Mouse (Mus musculus): ENCODE results near the gene Tnpo2. TPM values are rescaled to one million over a fixed set of nuclear protein-coding genes. Genes with fewer than 3 reads are reported as not detected.

The Tnpo2 gene
- polyA plus RNA-seq, 1 experiment from 2014 or later: 14.1 TPM

- H3K27ac ChIP-seq: peak overlapping the region; percentile 78
- H3K36me3 ChIP-seq (ENCODE audit: inconsistent target): peaks cover 29% of the 10 kb centered on the region
- H3K4me3 ChIP-seq (ENCODE audit: inconsistent target): peak overlapping the region; percentile 71
- H3K79me2 ChIP-seq (ENCODE audit: inconsistent target): peaks cover 68% of the 10 kb centered on the region
- 1% methylated on average over 15 of the region's 15 CpGs for WGBS (ENCODE audit: missing documents)
Measured at GRCm38 (mm10) chr8:85035728-85036310, 896 bp upstream of the Tnpo2 start.

- WGBS (ENCODE audit: missing documents): 2% methylated on average over 9 of the region's 9 CpGs
- peak overlapping the region; percentile 78 for H3K27ac ChIP-seq
- H3K4me3 ChIP-seq (ENCODE audit: inconsistent target): peak overlapping the region; percentile 71
- H3K36me3 ChIP-seq (ENCODE audit: inconsistent target): peaks cover 31% of the 10 kb centered on the region
- peaks cover 68% of the 10 kb centered on the region for H3K79me2 ChIP-seq (ENCODE audit: inconsistent target)
Measured at GRCm38 (mm10) chr8:85036381-85036717, 366 bp upstream of the Tnpo2 start.

- Histone ChIP-seq H3K27ac (peak overlapping the region; percentile 83), H3K36me3 (ENCODE audit: inconsistent target) (peaks cover 23% of the 10 kb centered on the region), H3K79me2 (ENCODE audit: inconsistent target) (peaks cover 68% of the 10 kb centered on the region), H3K4me3 (ENCODE audit: inconsistent target) (peak overlapping the region; percentile 90)
- 0% methylated on average over 7 of the region's 14 CpGs for WGBS (ENCODE audit: missing documents)
Measured at GRCm38 (mm10) chr8:85037366-85037680, 608 bp downstream of the Tnpo2 start.

GRCm38 (mm10) chr8:85037681-85038531, 1.2 kb downstream of the Tnpo2 start:
- Histone ChIP-seq H3K4me3 (ENCODE audit: inconsistent target) (peak overlapping the region; percentile 90), H3K27ac (peak overlapping the region; percentile 83), H3K36me3 (ENCODE audit: inconsistent target) (peaks cover 17% of the 10 kb centered on the region), H3K79me2 (ENCODE audit: inconsistent target) (peaks cover 68% of the 10 kb centered on the region)
- under 1% methylated on average over 56 of the region's 57 CpGs for WGBS (ENCODE audit: missing documents)

GRCm38 (mm10) chr8:85043619-85044018, 6.9 kb downstream of the Tnpo2 start:
- H3K4me3 ChIP-seq (ENCODE audit: inconsistent target): no peak overlapping the region
- no peak overlapping the region for H3K27ac ChIP-seq
- peaks cover 70% of the 10 kb centered on the region for H3K36me3 ChIP-seq (ENCODE audit: inconsistent target)
- 100% methylated on average over 6 of the region's 6 CpGs for WGBS (ENCODE audit: missing documents)
- peaks cover 88% of the 10 kb centered on the region for H3K79me2 ChIP-seq (ENCODE audit: inconsistent target)

- H3K27ac ChIP-seq: no peak overlapping the region
- WGBS (ENCODE audit: missing documents): 80% methylated on average over 7 of the region's 7 CpGs
- peaks cover 31% of the 10 kb centered on the region for H3K36me3 ChIP-seq (ENCODE audit: inconsistent target)
- no peaks in the 10 kb centered on the region for H3K79me2 ChIP-seq (ENCODE audit: inconsistent target)
- H3K4me3 ChIP-seq (ENCODE audit: inconsistent target): no peak overlapping the region
Measured at GRCm38 (mm10) chr8:85057367-85057766, 20.7 kb downstream of the Tnpo2 start.

GRCm38 (mm10) chr8:85059879-85060616, 23.3 kb downstream of the Tnpo2 start, which contains the start of gene Fbxw9:
Fbxw9 (plus strand) TSS chr8:85060055.
- no peak within 1 kb of the TSS for H3K27ac ChIP-seq

GRCm38 (mm10) chr8:85062603-85063002, 25.9 kb downstream of the Tnpo2 start:
- Histone ChIP-seq H3K79me2 (ENCODE audit: inconsistent target) (no peaks in the 10 kb centered on the region), H3K27ac (no peak overlapping the region), H3K36me3 (ENCODE audit: inconsistent target) (no peaks in the 10 kb centered on the region; the same call in 1 of the 2 replicates), H3K4me3 (ENCODE audit: inconsistent target) (no peak overlapping the region)
- 100% methylated on average over 1 of the region's 4 CpGs for WGBS (ENCODE audit: missing documents)

More at GRCm38 (mm10) chr8:85059879-85060616, 23.3 kb downstream of the Tnpo2 start, which contains the start of gene Fbxw9:
- Histone ChIP-seq H3K36me3 (ENCODE audit: inconsistent target) (peaks cover 8% of the 10 kb centered on the region; the same call in 1 of the 2 replicates), H3K4me3 (ENCODE audit: inconsistent target) (peak within 1 kb of the TSS; percentile 62), H3K79me2 (ENCODE audit: inconsistent target) (no peaks in the 10 kb centered on the region)
- WGBS (ENCODE audit: missing documents): under 1% methylated on average over 50 of the region's 53 CpGs

- 78% methylated on average over 2 of the region's 2 CpGs for WGBS (ENCODE audit: missing documents)
- H3K36me3 ChIP-seq (ENCODE audit: inconsistent target): no peaks in the 10 kb centered on the region; the same call in 1 of the 2 replicates
- H3K27ac ChIP-seq: no peak overlapping the region
Measured at GRCm38 (mm10) chr8:85065213-85065612, 28.5 kb downstream of the Tnpo2 start.

GRCm38 (mm10) chr8:85067155-85067554, 30.4 kb downstream of the Tnpo2 start:
- Histone ChIP-seq H3K36me3 (ENCODE audit: inconsistent target) (no peaks in the 10 kb centered on the region; the same call in 1 of the 2 replicates), H3K27ac (no peak overlapping the region), H3K79me2 (ENCODE audit: inconsistent target) (peaks cover 2% of the 10 kb centered on the region), H3K4me3 (ENCODE audit: inconsistent target) (no peak overlapping the region)
- 89% methylated on average over 2 of the region's 2 CpGs for WGBS (ENCODE audit: missing documents)

More at GRCm38 (mm10) chr8:85065213-85065612, 28.5 kb downstream of the Tnpo2 start:
- Histone ChIP-seq H3K4me3 (ENCODE audit: inconsistent target) (no peak overlapping the region), H3K79me2 (ENCODE audit: inconsistent target) (no peaks in the 10 kb centered on the region)

- no peaks in the 10 kb centered on the region; the same call in 1 of the 2 replicates for H3K36me3 ChIP-seq (ENCODE audit: inconsistent target)
- no peak within 1 kb of the TSS for H3K27ac ChIP-seq
- peaks cover 10% of the 10 kb centered on the region for H3K79me2 ChIP-seq (ENCODE audit: inconsistent target)
- no peak within 1 kb of the TSS for H3K4me3 ChIP-seq (ENCODE audit: inconsistent target)
Measured at GRCm38 (mm10) chr8:85067982-85068381, 31.3 kb downstream of the Tnpo2 start, which contains the start of gene Gm5741. Gm5741 (minus strand) TSS chr8:85067982.

GRCm38 (mm10) chr8:85071041-85071440, 34.3 kb downstream of the Tnpo2 start:
- Histone ChIP-seq H3K79me2 (ENCODE audit: inconsistent target) (peaks cover 25% of the 10 kb centered on the region), H3K27ac (peak overlapping the region; percentile 64), H3K4me3 (ENCODE audit: inconsistent target) (peak overlapping the region; percentile 73), H3K36me3 (ENCODE audit: inconsistent target) (peaks cover 24% of the 10 kb centered on the region)
- WGBS (ENCODE audit: missing documents): 46% methylated on average over 5 of the region's 5 CpGs

GRCm38 (mm10) chr8:85071514-85072281, 35.0 kb downstream of the Tnpo2 start, which contains the start of gene Dhps:
Dhps (plus strand) TSS chr8:85071757.
- peak within 1 kb of the TSS; percentile 64 for H3K27ac ChIP-seq
- WGBS (ENCODE audit: missing documents): 0% methylated on average over 67 of the region's 68 CpGs
- H3K36me3 ChIP-seq (ENCODE audit: inconsistent target): peaks cover 31% of the 10 kb centered on the region
- H3K4me3 ChIP-seq (ENCODE audit: inconsistent target): peak within 1 kb of the TSS; percentile 73
- H3K79me2 ChIP-seq (ENCODE audit: inconsistent target): peaks cover 25% of the 10 kb centered on the region

All from macrophage (primary cell).